Mouse (Mus musculus) midbrain, embryonic 13.5 days (tissue): ENCODE measurements at regions not wholly inside any gene's neighbourhood (a gene's known extent, or its start where the extent isn't known, plus 50 kb on each side); places are given as distances from the start of the nearest gene placed in this dataset.

ENCODE experiments used
- ATAC-seq: fragments of 200-750 bp; cut with Nextera tagmentation; 2 replicates; pipeline ENCODE4 v1.8.0; 2017; ENCODE audit warnings: mild to moderate bottlenecking, moderate TSS enrichment, moderate library complexity
- H3K27ac ChIP-seq: fragments of 300-500 bp; sonication (generic); 2 replicates; pipeline ENCODE4 v1.5.1; 2015; ENCODE audit warnings: inconsistent platforms, mild to moderate bottlenecking, moderate library complexity
- H3K27me3 ChIP-seq: fragments of 300-500 bp; sonication (generic); 2 replicates; pipeline ENCODE4 v1.6.1; 2015; ENCODE audit warnings: mild to moderate bottlenecking, inconsistent platforms
- H3K36me3 ChIP-seq: fragments of 300-500 bp; sonication (generic); 2 replicates; pipeline ENCODE4 v1.6.1; 2015; ENCODE audit warnings: mild to moderate bottlenecking, inconsistent platforms
- H3K4me1 ChIP-seq: fragments of 300-500 bp; sonication (generic); replicated peaks from 2 replicates; pipeline ENCODE4 v1.6.1; 2015; ENCODE audit warnings: inconsistent platforms
- H3K4me2 ChIP-seq: fragments of 300-500 bp; sonication (generic); replicated peaks from 2 replicates; pipeline ENCODE4 v1.6.1; 2015; ENCODE audit warnings: moderate library complexity, mild to moderate bottlenecking, inconsistent platforms
- H3K4me3 ChIP-seq: fragments of 300-500 bp; sonication (generic); replicated peaks from 2 replicates; pipeline ENCODE4 v1.5.1; 2015; ENCODE audit warnings: mild to moderate bottlenecking, inconsistent platforms
- H3K9ac ChIP-seq: fragments of 300-500 bp; sonication (generic); replicated peaks from 2 replicates; pipeline ENCODE4 v1.6.1; 2015; ENCODE audit warnings: mild to moderate bottlenecking, inconsistent platforms
- H3K9me3 ChIP-seq: fragments of 300-500 bp; sonication (generic); 2 replicates; pipeline ENCODE4 v1.6.1; 2016; ENCODE audit warnings: mild to moderate bottlenecking, inconsistent platforms
- WGBS: fragments of 180-500 bp; shearing (Covaris S2); methylation state at CpG from one replicate; pipeline ENCODE4 v1.1.7; 2015; 5-methylcytosine and 5-hydroxymethylcytosine counted together

- 24% methylated on average over 17 of the region's 17 CpGs for WGBS
- Histone ChIP-seq H3K4me3 (peak overlapping the region; percentile 20), H3K27ac (peak overlapping the region; percentile 75), H3K36me3 (no peaks in the 10 kb centered on the region), H3K9me3 (no peaks in the 10 kb centered on the region), H3K4me1 (peaks cover 16% of the 10 kb centered on the region), H3K4me2 (peak overlapping the region; percentile 54), H3K27me3 (no peaks in the 10 kb centered on the region), H3K9ac (peak overlapping the region; percentile 32)
- ATAC-seq = peak; percentile 92
These were observed 74.4 kb upstream of the Gm9887 start for GRCm38 (mm10) chr12:69446468-69447321.

- Histone ChIP-seq H3K4me2 (peak overlapping the region; percentile 54), H3K27ac (peak overlapping the region; percentile 75), H3K27me3 (no peaks in the 10 kb centered on the region), H3K4me3 (peak overlapping the region; percentile 20), H3K9me3 (no peaks in the 10 kb centered on the region), H3K4me1 (peaks cover 16% of the 10 kb centered on the region), H3K36me3 (no peaks in the 10 kb centered on the region), H3K9ac (peak overlapping the region; percentile 32)
- 7% methylated on average over 10 of the region's 10 CpGs for WGBS
- ATAC-seq = peak; percentile 85
These were observed 73.8 kb upstream of the Gm9887 start for GRCm38 (mm10) chr12:69446085-69446467.

- H3K27ac ChIP-seq = no peak overlapping the region
- no peaks in the 10 kb centered on the region for H3K9me3 ChIP-seq
- 26% methylated on average over 6 of the region's 6 CpGs for WGBS
- H3K36me3 ChIP-seq = no peaks in the 10 kb centered on the region
- H3K9ac ChIP-seq = no peak overlapping the region
- H3K27me3 ChIP-seq = no peaks in the 10 kb centered on the region
- ATAC-seq = no peak
- H3K4me3 ChIP-seq = no peak overlapping the region
- peaks cover 15% of the 10 kb centered on the region for H3K4me1 ChIP-seq
- H3K4me2 ChIP-seq = no peak overlapping the region
These were observed 70.1 kb upstream of the Gm9887 start for GRCm38 (mm10) chr12:69442321-69442720.

GRCm38 (mm10) chr12:69441764-69442163, 69.5 kb upstream of the Gm9887 start:
- WGBS = 89% methylated on average over 4 of the region's 4 CpGs
- no peak for ATAC-seq
- no peak overlapping the region for H3K9ac ChIP-seq
- no peaks in the 10 kb centered on the region for H3K9me3 ChIP-seq
- H3K27ac ChIP-seq = no peak overlapping the region
- no peaks in the 10 kb centered on the region for H3K36me3 ChIP-seq
- no peak overlapping the region for H3K4me2 ChIP-seq
- peaks cover 9% of the 10 kb centered on the region for H3K4me1 ChIP-seq
- H3K27me3 ChIP-seq = no peaks in the 10 kb centered on the region
- H3K4me3 ChIP-seq = no peak overlapping the region

- 89% methylated on average over 5 of the region's 5 CpGs for WGBS
- Histone ChIP-seq H3K4me1 (no peaks in the 10 kb centered on the region), H3K4me2 (no peak overlapping the region), H3K27ac (no peak overlapping the region), H3K36me3 (no peaks in the 10 kb centered on the region), H3K4me3 (no peak overlapping the region), H3K27me3 (no peaks in the 10 kb centered on the region), H3K9me3 (peaks cover 5% of the 10 kb centered on the region), H3K9ac (no peak overlapping the region)
- no peak for ATAC-seq
These were observed 66.0 kb upstream of the Gm9887 start for GRCm38 (mm10) chr12:69438271-69438670.

GRCm38 (mm10) chr12:69436839-69437501, 64.7 kb upstream of the Gm9887 start:
- no peaks in the 10 kb centered on the region for H3K4me1 ChIP-seq
- H3K9ac ChIP-seq = no peak overlapping the region
- H3K27me3 ChIP-seq = no peaks in the 10 kb centered on the region
- H3K9me3 ChIP-seq = peaks cover 5% of the 10 kb centered on the region
- ATAC-seq = 0 out of 2 replicates have a peak, but pooled peaks have one; percentile 50
- no peaks in the 10 kb centered on the region for H3K36me3 ChIP-seq
- H3K4me3 ChIP-seq = no peak overlapping the region
- H3K4me2 ChIP-seq = no peak overlapping the region
- WGBS = 13% methylated on average over 10 of the region's 10 CpGs
- H3K27ac ChIP-seq = no peak overlapping the region

- H3K27me3 ChIP-seq = no peaks in the 10 kb centered on the region
- no peaks in the 10 kb centered on the region for H3K36me3 ChIP-seq
- no peak overlapping the region for H3K4me2 ChIP-seq
- ATAC-seq = no peak
- H3K9me3 ChIP-seq = peaks cover 5% of the 10 kb centered on the region
- H3K4me3 ChIP-seq = no peak overlapping the region
- no peaks in the 10 kb centered on the region for H3K4me1 ChIP-seq
- no peak overlapping the region for H3K27ac ChIP-seq
- WGBS = 83% methylated on average over 4 of the region's 4 CpGs
- H3K9ac ChIP-seq = no peak overlapping the region
These were observed 62.1 kb upstream of the Gm9887 start for GRCm38 (mm10) chr12:69434315-69434714.

GRCm38 (mm10) chr12:69432086-69432485, 59.8 kb upstream of the Gm9887 start:
- Histone ChIP-seq H3K27me3 (no peaks in the 10 kb centered on the region), H3K9me3 (peaks cover 5% of the 10 kb centered on the region), H3K27ac (no peak overlapping the region), H3K4me3 (no peak overlapping the region), H3K4me2 (no peak overlapping the region), H3K4me1 (no peaks in the 10 kb centered on the region), H3K36me3 (no peaks in the 10 kb centered on the region), H3K9ac (no peak overlapping the region)
- no peak for ATAC-seq
- 65% methylated on average over 7 of the region's 7 CpGs for WGBS

GRCm38 (mm10) chr12:69428108-69428507, 55.9 kb upstream of the Gm9887 start:
- H3K9me3 ChIP-seq = no peaks in the 10 kb centered on the region
- no peak overlapping the region for H3K9ac ChIP-seq
- 43% methylated on average over 6 of the region's 6 CpGs for WGBS
- H3K27ac ChIP-seq = no peak overlapping the region
- no peak overlapping the region for H3K4me3 ChIP-seq
- peaks cover 5% of the 10 kb centered on the region for H3K4me1 ChIP-seq
- H3K4me2 ChIP-seq = no peak overlapping the region
- no peaks in the 10 kb centered on the region for H3K27me3 ChIP-seq
- no peak for ATAC-seq
- H3K36me3 ChIP-seq = no peaks in the 10 kb centered on the region

GRCm38 (mm10) chr12:69425610-69426009, 53.4 kb upstream of the Gm9887 start:
- H3K4me2 ChIP-seq = no peak overlapping the region
- H3K36me3 ChIP-seq = no peaks in the 10 kb centered on the region
- ATAC-seq = no peak

GRCm38 (mm10) chr12:69424971-69425370, 52.7 kb upstream of the Gm9887 start:
- Histone ChIP-seq H3K4me3 (no peak overlapping the region), H3K27ac (no peak overlapping the region), H3K36me3 (no peaks in the 10 kb centered on the region), H3K9me3 (no peaks in the 10 kb centered on the region), H3K27me3 (no peaks in the 10 kb centered on the region), H3K4me2 (no peak overlapping the region), H3K4me1 (peaks cover 5% of the 10 kb centered on the region), H3K9ac (no peak overlapping the region)
- ATAC-seq = peak; percentile 40; the same call in 1 of the 2 replicates
- 51% methylated on average over 14 of the region's 14 CpGs for WGBS

More at GRCm38 (mm10) chr12:69425610-69426009, 53.4 kb upstream of the Gm9887 start:
- Histone ChIP-seq H3K4me1 (peaks cover 5% of the 10 kb centered on the region), H3K9ac (no peak overlapping the region), H3K27me3 (no peaks in the 10 kb centered on the region), H3K27ac (no peak overlapping the region), H3K9me3 (no peaks in the 10 kb centered on the region), H3K4me3 (no peak overlapping the region)
- WGBS = 91% methylated on average over 3 of the region's 3 CpGs
